Mouse (Mus musculus): ENCODE data around the gene Zbtb46. TPM values are rescaled to one million over a fixed set of nuclear protein-coding genes. Genes with fewer than 3 reads are reported as not detected.
A peak's percentile ranks its signal among the peaks of the same experiment; 100 is the strongest.

Gene Zbtb46
- polyA plus RNA-seq, 1 experiment from 2014 or later: 10.3 TPM

DNA sequence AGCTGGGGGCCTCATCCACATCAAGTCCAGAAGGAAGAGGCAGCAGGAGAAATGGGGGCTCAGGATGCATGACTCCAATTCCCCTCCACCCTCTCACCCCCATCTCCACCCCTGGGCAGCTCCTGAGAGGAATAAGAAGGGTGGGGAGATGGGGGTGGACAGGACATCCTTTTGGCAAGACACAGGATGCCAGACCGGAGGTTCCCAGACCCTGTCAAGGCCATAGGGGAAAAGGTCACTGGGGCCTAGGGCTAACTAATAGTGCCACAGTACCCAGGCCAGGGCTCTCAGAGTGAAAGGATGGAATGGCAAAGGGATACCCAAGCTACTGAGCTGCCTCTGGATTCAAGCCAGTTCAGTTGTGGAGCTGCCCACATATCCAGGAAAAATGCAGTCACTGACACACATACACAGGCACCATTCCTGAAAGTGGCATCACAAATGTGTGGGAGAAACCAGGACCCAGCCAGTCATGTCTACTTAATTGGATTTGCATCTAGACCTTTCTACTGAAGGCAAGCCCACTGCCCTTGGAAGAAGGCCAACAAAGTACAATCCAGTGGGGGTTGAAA is 13.1 kb upstream of the Zbtb46 start:
- Histone ChIP-seq H3K4me3 (ENCODE audit: low read depth, low read length) (no peak overlapping the region), H3K4me1 (ENCODE audit: control insufficient read depth, insufficient read depth, low read length) (peaks cover 24% of the 10 kb centered on the region), H3K27ac (ENCODE audit: low read depth, low read length) (peak overlapping the region; percentile 35; the same call in 1 of the 2 replicates), H3K9ac (ENCODE audit: low read depth, low read length) (no peak overlapping the region), H3K27me3 (ENCODE audit: control insufficient read depth, insufficient read depth, low read length) (no peaks in the 10 kb centered on the region), H3K36me3 (ENCODE audit: control insufficient read depth, insufficient read depth, low read length) (no peaks in the 10 kb centered on the region), H3K9me3 (replicated peaks; ENCODE audit: control insufficient read depth, low read length) (no peaks in the 10 kb centered on the region), H3K4me2 (no peak overlapping the region)
- WGBS (ENCODE audit: insufficient replicate concordance): 78% methylated on average over 1 of the region's 1 CpGs
- no peak for ATAC-seq (replicated peaks; ENCODE audit: insufficient number of reproducible peaks, low FRiP score, low TSS enrichment)

DNA sequence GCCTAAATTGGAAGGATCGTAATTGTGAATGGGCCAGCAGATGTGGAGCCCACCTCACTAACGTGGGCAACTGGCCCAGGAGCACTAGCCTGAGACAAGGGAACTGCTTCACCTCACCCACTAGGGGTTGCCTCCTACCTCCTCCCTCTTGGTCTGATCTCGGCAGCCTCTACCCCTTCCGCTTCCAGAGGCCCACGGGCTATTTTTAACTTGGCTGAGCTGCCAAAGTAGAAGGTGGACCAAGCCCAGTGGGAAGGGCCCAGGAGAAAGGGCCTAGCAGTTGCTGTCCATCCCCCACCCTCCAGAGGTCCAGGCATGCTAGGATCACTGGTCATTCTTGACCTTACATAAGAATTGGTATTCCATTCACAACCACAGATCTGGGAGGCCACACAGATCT is 12.0 kb upstream of the Zbtb46 start:
- peak overlapping the region; percentile 25 for H3K4me2 ChIP-seq
- H3K4me1 ChIP-seq (ENCODE audit: control insufficient read depth, insufficient read depth, low read length): peaks cover 24% of the 10 kb centered on the region
- no peaks in the 10 kb centered on the region for H3K27me3 ChIP-seq (ENCODE audit: control insufficient read depth, insufficient read depth, low read length)
- no peaks in the 10 kb centered on the region for H3K36me3 ChIP-seq (ENCODE audit: control insufficient read depth, insufficient read depth, low read length)
- 31% methylated on average over 5 of the region's 5 CpGs for WGBS (ENCODE audit: insufficient replicate concordance)
- 0 out of 2 replicates have a peak, but pooled peaks have one; percentile 57 for ATAC-seq (replicated peaks; ENCODE audit: insufficient number of reproducible peaks, low FRiP score, low TSS enrichment)
- H3K9ac ChIP-seq (ENCODE audit: low read depth, low read length): no peak overlapping the region
- H3K4me3 ChIP-seq (ENCODE audit: low read depth, low read length): no peak overlapping the region
- no peaks in the 10 kb centered on the region for H3K9me3 ChIP-seq (replicated peaks; ENCODE audit: control insufficient read depth, low read length)
- peak overlapping the region; percentile 72 for H3K27ac ChIP-seq (ENCODE audit: low read depth, low read length)

DNA sequence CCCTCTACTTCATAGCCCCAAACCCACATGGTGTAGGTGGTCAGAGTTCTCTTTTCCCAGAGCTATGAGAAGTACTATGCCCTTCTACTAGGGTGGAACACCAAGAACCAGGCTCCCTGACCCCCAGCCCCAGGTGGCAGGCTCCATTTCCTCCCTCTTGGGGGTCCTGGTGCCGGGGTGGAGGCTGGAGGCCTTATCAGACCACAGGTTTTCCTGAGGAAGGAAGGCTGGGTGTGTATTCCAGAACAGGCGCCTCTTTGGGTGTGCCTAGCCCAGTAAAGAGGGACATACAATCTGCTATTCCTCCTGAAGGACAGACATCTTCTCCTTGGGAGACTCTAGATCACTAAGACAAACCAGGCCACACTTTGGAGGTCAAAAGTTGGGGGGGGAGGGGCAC is 11.1 kb upstream of the Zbtb46 start:
- no peak overlapping the region for H3K4me3 ChIP-seq (ENCODE audit: low read depth, low read length)
- no peaks in the 10 kb centered on the region for H3K36me3 ChIP-seq (ENCODE audit: control insufficient read depth, insufficient read depth, low read length)
- H3K4me2 ChIP-seq: no peak overlapping the region
- no peak for ATAC-seq (replicated peaks; ENCODE audit: insufficient number of reproducible peaks, low FRiP score, low TSS enrichment)
- H3K4me1 ChIP-seq (ENCODE audit: control insufficient read depth, insufficient read depth, low read length): peaks cover 24% of the 10 kb centered on the region
- H3K27me3 ChIP-seq (ENCODE audit: control insufficient read depth, insufficient read depth, low read length): no peaks in the 10 kb centered on the region
- no peaks in the 10 kb centered on the region for H3K9me3 ChIP-seq (replicated peaks; ENCODE audit: control insufficient read depth, low read length)
- H3K9ac ChIP-seq (ENCODE audit: low read depth, low read length): no peak overlapping the region
- 0 out of 2 replicates have a peak overlapping the region, but pooled peaks have one; percentile 2 for H3K27ac ChIP-seq (ENCODE audit: low read depth, low read length)
- WGBS (ENCODE audit: insufficient replicate concordance): 41% methylated on average over 2 of the region's 2 CpGs

DNA sequence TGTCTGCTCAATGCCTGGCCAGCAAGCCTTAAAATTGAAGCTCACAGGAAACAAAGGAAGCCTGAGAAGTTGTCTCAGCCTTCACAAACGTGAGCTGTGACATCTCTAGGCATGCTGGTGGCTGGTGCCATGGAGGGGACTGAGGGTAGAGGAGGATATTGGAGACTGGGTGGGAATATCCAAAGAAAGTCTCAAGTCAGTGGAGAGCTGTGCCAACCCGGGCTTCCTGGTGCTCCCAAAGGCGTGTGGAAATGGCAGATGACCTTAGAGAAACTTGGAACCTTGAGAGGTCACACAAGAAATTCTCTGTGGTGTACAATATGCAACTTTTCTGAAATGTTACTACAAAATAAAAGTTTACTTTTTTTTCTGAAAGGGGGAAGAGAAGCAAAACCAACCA is 6.2 kb upstream of the Zbtb46 start:
- H3K4me3 ChIP-seq (ENCODE audit: low read depth, low read length): no peak overlapping the region
- H3K4me1 ChIP-seq (ENCODE audit: control insufficient read depth, insufficient read depth, low read length): peaks cover 19% of the 10 kb centered on the region
- no peak for ATAC-seq (replicated peaks; ENCODE audit: insufficient number of reproducible peaks, low FRiP score, low TSS enrichment)
- no peaks in the 10 kb centered on the region for H3K36me3 ChIP-seq (ENCODE audit: control insufficient read depth, insufficient read depth, low read length)
- no peak overlapping the region for H3K9ac ChIP-seq (ENCODE audit: low read depth, low read length)
- peaks cover 3% of the 10 kb centered on the region; the same call in 1 of the 2 replicates for H3K27me3 ChIP-seq (ENCODE audit: control insufficient read depth, insufficient read depth, low read length)
- H3K9me3 ChIP-seq (replicated peaks; ENCODE audit: control insufficient read depth, low read length): no peaks in the 10 kb centered on the region
- no peak overlapping the region for H3K27ac ChIP-seq (ENCODE audit: low read depth, low read length)
- H3K4me2 ChIP-seq: no peak overlapping the region
- 58% methylated on average over 3 of the region's 3 CpGs for WGBS (ENCODE audit: insufficient replicate concordance)

DNA sequence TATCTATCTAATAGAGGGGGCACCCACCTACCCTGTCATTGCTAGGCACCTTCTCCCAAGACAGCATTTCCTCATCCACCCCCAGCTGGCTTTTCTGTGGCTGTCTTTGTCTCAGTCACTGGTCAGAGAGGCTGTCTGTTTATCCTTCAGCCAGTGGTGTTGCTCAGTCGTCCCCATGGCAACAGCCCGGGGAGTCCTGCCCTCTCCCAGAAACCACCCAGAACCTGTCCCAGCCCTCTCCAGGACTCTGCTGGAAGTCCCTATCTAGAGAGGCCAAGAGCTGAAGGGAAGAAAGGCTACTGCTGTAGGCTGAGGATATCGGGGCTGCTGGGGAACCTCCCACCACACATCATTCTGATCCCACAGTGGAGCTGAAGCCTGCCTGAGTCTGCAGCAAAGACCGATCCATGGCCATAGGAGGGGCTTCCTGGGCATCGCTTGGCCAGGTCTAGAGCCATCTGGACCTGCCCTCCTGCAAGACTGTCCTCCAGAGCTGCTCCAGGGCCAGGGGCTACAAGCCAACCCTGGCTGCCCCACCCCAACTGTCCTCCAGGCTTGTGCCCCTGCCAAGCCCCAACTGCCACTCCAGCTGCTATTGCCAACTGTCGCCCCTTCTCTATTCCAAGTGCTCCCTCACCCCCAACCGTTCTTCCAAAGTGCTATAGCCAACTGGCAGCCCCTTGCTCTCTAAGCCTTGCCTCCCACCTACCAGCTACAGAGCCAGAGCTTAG is 3.9 kb upstream of the Zbtb46 start:
- no peak overlapping the region for H3K9ac ChIP-seq (ENCODE audit: low read depth, low read length)
- no peaks in the 10 kb centered on the region for H3K36me3 ChIP-seq (ENCODE audit: control insufficient read depth, insufficient read depth, low read length)
- peaks cover 3% of the 10 kb centered on the region; the same call in 1 of the 2 replicates for H3K27me3 ChIP-seq (ENCODE audit: control insufficient read depth, insufficient read depth, low read length)
- H3K9me3 ChIP-seq (replicated peaks; ENCODE audit: control insufficient read depth, low read length): no peaks in the 10 kb centered on the region
- WGBS (ENCODE audit: insufficient replicate concordance): 35% methylated on average over 7 of the region's 7 CpGs
- H3K4me3 ChIP-seq (ENCODE audit: low read depth, low read length): no peak overlapping the region
- H3K4me1 ChIP-seq (ENCODE audit: control insufficient read depth, insufficient read depth, low read length): peaks cover 17% of the 10 kb centered on the region
- no peak overlapping the region for H3K27ac ChIP-seq (ENCODE audit: low read depth, low read length)
- ATAC-seq (replicated peaks; ENCODE audit: insufficient number of reproducible peaks, low FRiP score, low TSS enrichment): peak; percentile 20; the same call in 1 of the 2 replicates
- H3K4me2 ChIP-seq: peak overlapping the region; percentile 50

DNA sequence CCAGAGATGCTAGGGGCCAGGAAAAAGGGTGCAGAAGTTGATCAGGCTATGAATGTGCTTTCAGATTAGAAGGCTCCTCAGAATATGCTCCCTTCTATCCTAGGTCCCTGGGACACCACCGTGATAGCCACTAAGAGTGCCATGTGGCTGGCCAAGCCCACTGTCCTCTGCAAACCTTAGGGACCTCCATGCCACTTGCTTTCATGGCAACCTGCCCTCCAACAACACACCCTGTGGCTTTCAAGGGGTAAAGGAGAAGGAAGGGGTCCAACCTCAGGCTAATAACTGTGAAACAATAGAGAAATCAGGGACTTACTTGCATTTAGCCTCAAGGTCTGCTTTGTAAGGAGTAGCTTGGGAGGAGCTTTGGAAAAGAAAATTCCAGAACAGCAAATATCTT is 3.4 kb upstream of the Zbtb46 start:
- H3K9ac ChIP-seq (ENCODE audit: low read depth, low read length): no peak overlapping the region
- H3K9me3 ChIP-seq (replicated peaks; ENCODE audit: control insufficient read depth, low read length): no peaks in the 10 kb centered on the region
- H3K36me3 ChIP-seq (ENCODE audit: control insufficient read depth, insufficient read depth, low read length): no peaks in the 10 kb centered on the region
- H3K27ac ChIP-seq (ENCODE audit: low read depth, low read length): no peak overlapping the region
- peak overlapping the region; percentile 50 for H3K4me2 ChIP-seq
- peaks cover 3% of the 10 kb centered on the region; the same call in 1 of the 2 replicates for H3K27me3 ChIP-seq (ENCODE audit: control insufficient read depth, insufficient read depth, low read length)
- H3K4me1 ChIP-seq (ENCODE audit: control insufficient read depth, insufficient read depth, low read length): peaks cover 17% of the 10 kb centered on the region
- H3K4me3 ChIP-seq (ENCODE audit: low read depth, low read length): no peak overlapping the region
- ATAC-seq (replicated peaks; ENCODE audit: insufficient number of reproducible peaks, low FRiP score, low TSS enrichment): no peak
- WGBS (ENCODE audit: insufficient replicate concordance): 79% methylated on average over 1 of the region's 1 CpGs

DNA sequence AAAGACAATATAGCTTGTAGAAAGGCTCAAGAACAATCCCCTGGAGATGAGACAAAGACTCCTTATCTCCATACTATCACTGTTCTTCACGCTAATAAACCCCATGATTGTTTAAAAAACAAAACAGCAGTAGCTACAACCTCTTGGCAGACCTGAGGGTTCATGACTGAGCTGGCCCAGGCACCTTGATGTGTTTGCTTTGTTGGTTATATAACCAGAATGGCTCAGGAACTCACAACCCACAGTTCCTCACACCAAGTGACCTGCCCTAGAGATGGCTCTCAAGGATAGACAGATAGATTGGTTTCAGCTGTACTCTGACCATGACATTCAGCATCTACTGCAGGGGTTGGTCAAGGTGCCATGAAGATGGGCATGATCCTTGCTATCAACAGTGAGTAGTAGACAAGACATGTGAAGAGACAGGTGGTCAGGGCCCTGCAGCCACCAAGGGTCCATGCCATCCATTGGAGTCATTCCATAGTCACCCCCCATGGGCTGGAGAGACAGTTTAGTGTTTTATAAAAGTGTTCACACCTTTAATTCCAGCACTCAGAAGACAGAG is 2.4 kb upstream of the Zbtb46 start:
- Histone ChIP-seq H3K27ac (ENCODE audit: low read depth, low read length) (no peak overlapping the region), H3K4me2 (no peak overlapping the region), H3K4me3 (ENCODE audit: low read depth, low read length) (no peak overlapping the region), H3K36me3 (ENCODE audit: control insufficient read depth, insufficient read depth, low read length) (no peaks in the 10 kb centered on the region), H3K27me3 (ENCODE audit: control insufficient read depth, insufficient read depth, low read length) (peaks cover 3% of the 10 kb centered on the region; the same call in 1 of the 2 replicates), H3K9ac (ENCODE audit: low read depth, low read length) (no peak overlapping the region), H3K4me1 (ENCODE audit: control insufficient read depth, insufficient read depth, low read length) (peaks cover 17% of the 10 kb centered on the region), H3K9me3 (replicated peaks; ENCODE audit: control insufficient read depth, low read length) (no peaks in the 10 kb centered on the region)
- no peak for ATAC-seq (replicated peaks; ENCODE audit: insufficient number of reproducible peaks, low FRiP score, low TSS enrichment)
- 81% methylated on average over 1 of the region's 1 CpGs for WGBS (ENCODE audit: insufficient replicate concordance)

DNA sequence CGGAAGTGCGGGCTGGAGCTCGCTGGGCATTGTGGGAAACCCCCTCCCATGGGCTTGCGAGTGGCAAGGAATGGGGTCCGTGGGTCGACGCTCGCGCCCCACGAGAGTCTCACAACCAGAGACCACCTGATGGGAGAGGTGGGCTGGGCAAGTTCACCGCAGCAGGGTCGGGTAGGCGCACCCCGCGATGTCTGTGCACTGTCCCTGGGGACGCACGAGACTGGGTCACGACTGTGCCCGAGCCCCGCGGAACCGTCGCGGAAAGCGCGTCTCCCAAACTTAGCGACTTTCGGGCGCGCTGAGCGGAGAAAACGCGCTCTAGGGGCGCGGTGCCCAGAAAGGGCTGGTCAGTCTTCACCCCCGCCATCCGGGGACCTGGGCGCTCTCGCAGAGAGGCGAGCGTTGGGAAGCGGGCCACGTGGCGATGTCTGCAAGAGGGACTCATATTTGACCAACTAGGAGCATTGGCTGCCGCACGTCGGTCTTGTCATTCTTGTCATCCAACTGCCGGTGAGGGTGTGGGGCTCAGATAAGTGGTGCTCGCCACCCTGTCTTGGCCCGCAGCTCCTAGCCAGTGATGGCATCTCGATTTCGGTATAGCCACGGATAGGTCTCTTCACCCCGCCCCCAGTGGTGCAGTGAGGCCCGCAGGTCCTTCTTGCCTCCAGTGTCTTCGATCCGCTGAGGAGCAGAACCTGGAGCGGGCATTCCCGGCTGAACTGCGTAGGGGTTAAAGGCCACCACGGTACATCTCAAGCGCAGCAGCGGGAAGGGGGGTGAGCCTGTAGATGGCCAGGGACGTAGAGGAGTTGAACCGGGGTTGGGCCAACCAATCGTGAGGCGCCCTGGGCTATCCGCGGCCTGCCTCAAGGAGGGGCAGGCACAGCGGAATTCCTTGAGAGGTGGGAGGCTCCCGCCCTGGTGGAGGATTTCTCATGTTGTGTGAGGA is 721 bp upstream of the Zbtb46 start:
- H3K9me3 ChIP-seq (replicated peaks; ENCODE audit: control insufficient read depth, low read length): no peaks in the 10 kb centered on the region
- peak overlapping the region; percentile 87 for H3K27ac ChIP-seq (ENCODE audit: low read depth, low read length)
- peak overlapping the region; percentile 91 for H3K9ac ChIP-seq (ENCODE audit: low read depth, low read length)
- peak overlapping the region; percentile 97 for H3K4me3 ChIP-seq (ENCODE audit: low read depth, low read length)
- WGBS (ENCODE audit: insufficient replicate concordance): under 1% methylated on average over 71 of the region's 71 CpGs
- peaks cover 3% of the 10 kb centered on the region; the same call in 1 of the 2 replicates for H3K27me3 ChIP-seq (ENCODE audit: control insufficient read depth, insufficient read depth, low read length)
- H3K36me3 ChIP-seq (ENCODE audit: control insufficient read depth, insufficient read depth, low read length): no peaks in the 10 kb centered on the region
- ATAC-seq (replicated peaks; ENCODE audit: insufficient number of reproducible peaks, low FRiP score, low TSS enrichment): peak; percentile 33
- peak overlapping the region; percentile 100 for H3K4me2 ChIP-seq
- H3K4me1 ChIP-seq (ENCODE audit: control insufficient read depth, insufficient read depth, low read length): peaks cover 19% of the 10 kb centered on the region
